Mouse (Mus musculus): Measurements from ENCODE around the gene Glcci1.

DNA sequence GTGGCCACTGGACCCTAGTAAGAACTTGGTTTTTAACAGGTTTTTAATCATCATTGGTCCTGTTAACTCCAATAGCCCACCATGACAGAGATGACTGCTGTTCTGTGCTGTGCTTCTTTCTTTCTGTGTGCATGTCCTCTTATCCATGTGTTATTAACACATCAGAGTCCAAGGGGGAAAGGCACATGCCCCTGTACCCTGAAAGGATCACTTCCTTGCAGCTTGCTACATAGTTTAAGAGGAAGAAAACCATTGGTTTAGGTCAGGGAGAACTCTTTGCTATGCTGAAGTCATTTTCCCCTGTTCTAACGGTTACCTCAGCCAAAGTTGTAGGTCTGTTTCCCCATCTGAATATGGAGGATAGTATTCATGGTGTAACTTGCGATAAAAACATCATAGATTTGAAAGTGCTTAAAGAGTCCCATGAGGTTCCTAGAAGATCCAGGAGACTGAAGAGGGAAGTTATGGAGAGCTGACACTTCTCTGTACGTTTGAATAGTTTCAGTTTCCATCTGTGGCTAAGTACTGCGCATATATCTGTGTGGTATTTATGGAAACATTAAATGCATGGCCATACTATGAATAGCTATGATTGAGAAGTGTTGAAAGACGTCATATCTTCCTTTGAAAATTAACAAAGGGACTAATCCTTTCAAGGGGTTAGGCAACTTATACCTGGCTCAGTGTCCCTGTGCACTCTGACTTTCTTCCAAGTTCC lies 14.1 kb upstream of the Glcci1 start:
- TF ChIP-seq ZC3H11A (IDR thresholded peaks at IDR 0.05; ENCODE audit: borderline replicate concordance, low read depth, low read length) (no peak), CHD2 (IDR thresholded peaks at IDR 0.05; ENCODE audit: low read depth, low read length) (no peak), HCFC1 (IDR thresholded peaks at IDR 0.05; ENCODE audit: borderline replicate concordance, insufficient read depth, low read length) (no peak), ZNF384 (IDR thresholded peaks at IDR 0.05; ENCODE audit: low read depth, low read length) (no peak)
